Mouse (Mus musculus): ENCODE data around the gene Actg2. TPM values are rescaled to one million over a fixed set of nuclear protein-coding genes. Genes with fewer than 3 reads are reported as not detected.

The Actg2 gene
- polyA plus RNA-seq (2017; shearing (Covaris generic)): 0.55 TPM

DNA sequence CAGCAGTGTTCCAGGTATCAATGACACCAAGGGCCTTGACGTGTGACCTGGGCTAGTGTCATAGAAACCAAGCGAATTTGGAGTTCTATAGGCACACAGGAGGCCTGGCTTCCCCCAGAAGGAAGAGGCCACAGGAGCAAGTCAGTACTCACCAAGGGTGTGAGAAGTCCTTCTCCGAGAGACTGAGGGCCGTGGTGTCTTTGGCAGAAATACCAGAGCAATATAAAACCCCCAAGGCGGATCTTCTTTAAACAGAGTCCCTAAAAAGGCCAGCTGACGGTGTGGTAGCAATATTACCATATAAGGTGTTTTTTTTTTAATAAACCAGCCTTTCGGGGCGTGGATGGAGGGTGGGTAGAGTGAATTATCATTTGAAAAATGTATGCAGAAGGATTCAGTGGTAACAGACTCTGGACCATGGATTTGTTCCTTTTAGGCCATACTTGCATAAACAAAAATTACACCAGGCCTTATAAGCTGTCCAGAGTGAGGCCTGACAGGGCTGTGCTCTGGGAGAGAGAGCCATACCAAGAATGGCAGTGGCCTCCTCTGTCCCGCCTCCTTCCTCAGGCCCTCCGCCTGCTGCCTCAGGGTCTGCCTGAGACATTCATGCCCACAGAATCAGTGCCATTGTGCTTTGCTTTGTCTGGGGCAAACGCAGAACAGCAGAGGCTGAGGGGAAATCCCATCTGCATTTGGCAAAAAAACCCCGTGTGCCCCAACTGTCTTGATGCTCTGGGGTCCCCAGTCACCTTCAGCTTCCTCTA lies at the start of gene Actg2:
Actg2 (minus strand) TSS at position 238 of the 767 bp plus-strand sequence.

DNA sequence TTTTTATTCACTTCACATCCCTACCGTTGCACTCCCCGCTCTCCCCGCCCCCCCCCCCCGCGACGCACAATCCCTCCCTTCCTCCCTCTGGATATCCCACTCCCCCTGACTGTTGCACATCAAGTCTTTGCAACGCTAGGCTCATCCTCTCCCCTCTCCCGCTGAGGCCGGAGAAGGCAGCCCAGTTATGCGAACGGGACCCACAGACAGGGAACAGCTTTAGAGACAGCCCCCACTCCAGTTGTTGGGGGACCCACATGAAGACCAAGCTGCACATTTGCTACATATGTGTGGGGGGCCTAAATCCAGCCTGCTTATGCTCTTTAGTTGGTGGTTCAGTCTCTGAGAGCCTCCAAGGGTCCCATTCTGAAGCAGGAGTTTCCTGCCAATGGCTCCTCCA lies 36.6 kb upstream of the Actg2 start, which contains the start of gene Stambp:
Stambp (minus strand) TSS at position 59 of the 400 bp plus-strand sequence.

DNA sequence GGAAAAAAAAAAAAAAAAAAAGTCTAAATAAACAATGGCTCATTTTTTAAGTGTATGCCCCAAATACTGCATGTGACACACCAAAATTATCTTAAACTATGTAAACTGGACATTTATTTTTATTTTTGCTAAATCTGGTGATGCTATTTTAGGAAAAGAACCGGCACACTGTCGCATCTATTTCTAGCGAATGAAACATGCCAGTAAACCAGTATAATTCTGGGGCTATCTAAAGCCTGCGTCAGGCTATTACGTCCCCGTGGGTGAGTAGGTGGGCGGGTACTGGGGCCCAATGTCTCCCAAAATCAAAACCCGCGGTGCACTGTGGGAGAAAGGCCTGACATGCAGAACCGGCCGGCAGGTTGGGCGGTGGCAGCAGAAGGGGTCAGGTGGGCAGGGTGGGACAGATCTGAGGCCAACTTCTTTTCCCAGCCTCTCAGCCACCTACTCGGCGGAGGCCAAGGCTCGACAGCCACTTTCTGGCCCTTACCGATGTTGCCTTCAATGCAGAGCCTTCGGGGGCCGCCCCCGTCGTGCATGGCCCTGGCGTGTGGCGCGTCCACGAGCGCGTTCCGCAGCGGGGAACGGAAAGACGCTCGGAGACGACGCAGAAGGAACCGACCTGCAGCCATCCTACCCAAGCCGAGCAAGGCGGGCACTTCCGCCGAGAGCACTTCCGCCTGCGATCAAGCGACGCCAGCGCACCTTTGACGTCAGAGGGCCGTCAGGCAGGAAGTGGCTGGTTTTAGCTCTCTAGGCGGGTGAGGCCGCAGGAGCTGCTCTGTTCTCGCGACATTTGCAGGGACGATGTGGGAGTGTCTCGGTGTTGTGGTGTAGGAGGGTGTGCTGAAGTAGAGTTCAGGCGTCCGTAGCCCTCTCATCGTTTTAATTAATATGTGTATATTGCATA lies 29.6 kb downstream of the Actg2 start, which contains the start of gene Dguok:
Dguok (minus strand) TSS at position 712 of the 910 bp plus-strand sequence.

Other genes starting within 250 kb of the Actg2 start
- gene Mthfd2, start 210.4 kb downstream of the Actg2 start, polyA plus RNA-seq (2017; shearing (Covaris generic)): 63.8 TPM
- 176 TPM for gene Mob1a, start 210.2 kb downstream of the Actg2 start, polyA plus RNA-seq (2017; shearing (Covaris generic))
- 74.8 TPM for gene Bola3, start 187.1 kb downstream of the Actg2 start, polyA plus RNA-seq (2017; shearing (Covaris generic))
- 45.6 TPM for gene Tet3, start 77.2 kb downstream of the Actg2 start, polyA plus RNA-seq (2017; shearing (Covaris generic))
- gene Dguok, start 29.3 kb downstream of the Actg2 start, polyA plus RNA-seq (2017; shearing (Covaris generic)): 83.1 TPM
- 23.2 TPM for gene Stambp, start 36.5 kb upstream of the Actg2 start, polyA plus RNA-seq (2017; shearing (Covaris generic))
- gene Clec4f, start 119.9 kb upstream of the Actg2 start, polyA plus RNA-seq (2017; shearing (Covaris generic)): not detected
- not detected for gene Cd207, start 141.6 kb upstream of the Actg2 start, polyA plus RNA-seq (2017; shearing (Covaris generic))
- gene Vax2, start 175.0 kb upstream of the Actg2 start, polyA plus RNA-seq (2017; shearing (Covaris generic)): 4.3 TPM
- 0.47 TPM for gene Atp6v1b1, start 206.7 kb upstream of the Actg2 start, polyA plus RNA-seq (2017; shearing (Covaris generic))
- gene Ankrd53, start 226.4 kb upstream of the Actg2 start, polyA plus RNA-seq (2017; shearing (Covaris generic)): not detected
- 64.6 TPM for gene Tex261, start 239.5 kb upstream of the Actg2 start, polyA plus RNA-seq (2017; shearing (Covaris generic))

Measured in effector memory CD4-positive, alpha-beta T cell, adult 5 months (primary cell).